Mouse (Mus musculus) cerebellum, postnatal 36 days (tissue): ENCODE measurements around the gene Ebf1.
A peak's percentile ranks its signal among the peaks of the same experiment; 100 is the strongest.

Experiments used
- DNase-seq, 2 experiments: peaks; one replicate each; pipeline ENCODE4 v3.0.0; 2021 to 2022; ENCODE audit warnings: mixed read lengths in 2 of 2

Ebf1 gene

GRCm38 (mm10) chr11:44975151-44975550, 358.0 kb downstream of the Ebf1 start:
- DNase-seq: no peak

GRCm38 (mm10) chr11:44976254-44976802, 359.2 kb downstream of the Ebf1 start:
- no peak for DNase-seq

- DNase-seq: no peak
Observed at GRCm38 (mm10) chr11:44977921-44978397, 360.8 kb downstream of the Ebf1 start.

- DNase-seq: no peak
Observed at GRCm38 (mm10) chr11:44979391-44979790, 362.3 kb downstream of the Ebf1 start.

- no peak for DNase-seq
Observed at GRCm38 (mm10) chr11:44982225-44982624, 365.1 kb downstream of the Ebf1 start.

- DNase-seq: no peak
Observed at GRCm38 (mm10) chr11:44983961-44984360, 366.8 kb downstream of the Ebf1 start.

GRCm38 (mm10) chr11:44984381-44984780, 367.3 kb downstream of the Ebf1 start:
- DNase-seq: no peak

GRCm38 (mm10) chr11:44987796-44988195, 370.7 kb downstream of the Ebf1 start:
- no peak for DNase-seq

- DNase-seq: no peak
Observed at GRCm38 (mm10) chr11:45002681-45003286, 385.7 kb downstream of the Ebf1 start.

GRCm38 (mm10) chr11:45003716-45004437, 386.8 kb downstream of the Ebf1 start:
- DNase-seq: no peak

GRCm38 (mm10) chr11:45007311-45007710, 390.2 kb downstream of the Ebf1 start:
- no peak for DNase-seq

- DNase-seq: peak; percentile 80 to 84
Observed at GRCm38 (mm10) chr11:45008078-45008477, 391.0 kb downstream of the Ebf1 start.

- no peak for DNase-seq
Observed at GRCm38 (mm10) chr11:45008760-45009159, 391.6 kb downstream of the Ebf1 start.

GRCm38 (mm10) chr11:45012081-45012480, 395.0 kb downstream of the Ebf1 start:
- DNase-seq: no peak

- no peak for DNase-seq
Observed at GRCm38 (mm10) chr11:45017493-45017892, 400.4 kb downstream of the Ebf1 start.

GRCm38 (mm10) chr11:45026012-45026411, 408.9 kb downstream of the Ebf1 start:
- no peak for DNase-seq

- no peak for DNase-seq
Observed at GRCm38 (mm10) chr11:45026674-45027073, 409.6 kb downstream of the Ebf1 start.

GRCm38 (mm10) chr11:45027076-45027475, 410.0 kb downstream of the Ebf1 start:
- no peak for DNase-seq

GRCm38 (mm10) chr11:45055744-45056610, 438.9 kb downstream of the Ebf1 start:
- no peak for DNase-seq
